Mouse (Mus musculus): Measurements from ENCODE around the gene Rbm34.

DNA sequence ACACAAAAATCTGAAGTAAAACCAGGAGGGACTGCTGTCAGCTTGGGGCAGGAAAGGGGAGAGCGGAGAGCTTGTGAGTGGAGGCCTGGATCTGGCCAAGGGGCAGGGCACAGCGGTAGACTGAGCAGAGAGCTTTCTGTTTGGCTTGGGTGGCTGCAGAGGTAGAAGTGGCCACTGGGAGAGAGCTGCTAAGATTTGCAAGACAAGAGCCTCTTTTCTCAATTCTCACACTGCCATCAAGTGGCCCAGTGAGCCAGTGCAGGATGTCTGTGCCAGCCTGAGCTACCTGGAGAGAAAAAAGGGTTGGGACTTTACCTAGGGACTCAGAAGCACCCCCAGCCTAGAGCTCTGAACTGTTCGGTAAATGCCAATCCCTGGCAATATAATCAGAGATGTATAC lies 50.0 kb downstream of the Rbm34 start:
- TF ChIP-seq GATA1 (IDR thresholded peaks at IDR 0.05; ENCODE audit: borderline replicate concordance, low read length): no peak
- TF ChIP-seq FLI1 (IDR thresholded peaks at IDR 0.05; ENCODE audit: low read length): no peak
